Mouse (Mus musculus): Measurements from ENCODE around the gene Plekhh2.

DNA sequence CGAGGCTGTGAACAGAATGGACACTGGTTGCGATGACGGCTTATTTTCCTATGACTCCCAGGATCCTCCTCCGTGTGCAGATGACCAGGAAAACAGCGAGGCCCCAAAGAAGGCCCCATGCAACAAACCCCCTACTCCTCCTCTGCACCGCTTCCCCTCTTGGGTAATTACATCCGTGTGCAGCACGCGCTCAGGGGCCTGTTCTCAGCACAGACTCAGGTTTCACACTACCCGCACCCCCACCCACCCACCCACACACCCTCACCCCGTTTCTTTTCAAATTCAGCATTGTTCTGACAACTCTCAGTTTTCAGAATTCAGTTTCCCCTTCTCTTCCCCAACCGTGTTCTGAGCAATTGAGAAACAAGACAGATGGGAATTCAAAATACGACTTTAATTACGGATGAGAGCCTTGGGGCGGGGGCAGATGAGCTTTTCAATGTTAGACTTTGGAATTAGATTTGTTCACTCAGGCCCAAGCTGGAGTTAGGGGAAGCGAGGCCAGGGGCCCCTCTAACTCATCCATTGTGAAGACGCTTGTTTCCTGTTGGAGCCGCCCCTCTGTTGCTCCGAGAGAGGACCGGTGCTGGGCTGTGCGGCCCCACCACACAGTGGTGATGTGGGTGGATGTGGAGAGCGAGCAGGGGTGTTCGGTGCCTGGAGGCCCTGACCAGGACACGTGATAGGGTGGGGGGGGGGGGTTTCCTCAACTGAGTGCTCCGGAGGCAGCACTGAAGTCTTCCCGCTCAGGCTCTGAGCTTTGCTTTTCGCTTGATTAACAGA lies 55.3 kb downstream of the Plekhh2 start:
- TF ChIP-seq CTCF (conservative IDR thresholded peaks at IDR 0.05; ENCODE audit: insufficient read depth, insufficient read length, low read depth, low read length) (no peak), POLR2A (IDR thresholded peaks at IDR 0.05; ENCODE audit: low read depth, low read length) (no peak)
